Mouse (Mus musculus): Measurements from ENCODE around the gene Arrdc4. TPM values are rescaled to one million over a fixed set of nuclear protein-coding genes. Genes with fewer than 3 reads are reported as not detected.

Gene Arrdc4
- 1 to 10 TPM; 7.4 to 9.8 TPM for total RNA-seq (2021)
- long read RNA-seq, experiment 1, partial matches to known transcripts = 1 of 9 reads
- long read RNA-seq, experiment 1, other reads (novel, unspliced or antisense) = 2 of 9 reads
- long read RNA-seq, experiment 2, partial matches to known transcripts = 0 of 7 reads
- long read RNA-seq, experiment 2, other reads (novel, unspliced or antisense) = 2 of 7 reads

GRCm38 (mm10) chr7:68748761-68749635 is at the start of gene Arrdc4:
Gene Arrdc4, minus strand, starts transcription at chr7:68749241.
- peak; percentile 99 to 100 for DNase-seq

DNA sequence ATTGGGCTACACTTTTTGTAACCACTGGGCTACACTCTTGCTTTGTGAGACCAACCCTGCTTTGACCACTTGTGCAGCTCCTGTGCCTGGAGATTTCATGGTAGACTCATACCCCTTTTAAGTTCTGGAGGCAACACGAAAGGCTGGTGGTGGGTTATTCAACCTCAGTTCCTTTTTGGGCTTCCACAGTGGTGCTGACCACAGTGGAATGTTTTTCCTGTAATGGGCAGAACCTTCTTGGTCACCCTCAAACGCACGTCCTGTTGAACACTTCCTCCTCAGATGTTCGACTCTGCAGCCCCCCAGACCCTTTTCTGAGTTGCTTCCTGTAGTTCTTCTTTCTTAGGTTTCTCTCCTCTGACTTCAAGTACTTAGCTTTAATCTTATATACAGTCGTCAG is 46.5 kb upstream of the Arrdc4 start:
- peak; percentile 6 to 16 for DNase-seq

GRCm38 (mm10) chr7:68788711-68789110 is 39.7 kb upstream of the Arrdc4 start:
- peak; percentile 5 to 10 for DNase-seq

GRCm38 (mm10) chr7:68771757-68772094 is 22.7 kb upstream of the Arrdc4 start:
- DNase-seq = no peak

DNA sequence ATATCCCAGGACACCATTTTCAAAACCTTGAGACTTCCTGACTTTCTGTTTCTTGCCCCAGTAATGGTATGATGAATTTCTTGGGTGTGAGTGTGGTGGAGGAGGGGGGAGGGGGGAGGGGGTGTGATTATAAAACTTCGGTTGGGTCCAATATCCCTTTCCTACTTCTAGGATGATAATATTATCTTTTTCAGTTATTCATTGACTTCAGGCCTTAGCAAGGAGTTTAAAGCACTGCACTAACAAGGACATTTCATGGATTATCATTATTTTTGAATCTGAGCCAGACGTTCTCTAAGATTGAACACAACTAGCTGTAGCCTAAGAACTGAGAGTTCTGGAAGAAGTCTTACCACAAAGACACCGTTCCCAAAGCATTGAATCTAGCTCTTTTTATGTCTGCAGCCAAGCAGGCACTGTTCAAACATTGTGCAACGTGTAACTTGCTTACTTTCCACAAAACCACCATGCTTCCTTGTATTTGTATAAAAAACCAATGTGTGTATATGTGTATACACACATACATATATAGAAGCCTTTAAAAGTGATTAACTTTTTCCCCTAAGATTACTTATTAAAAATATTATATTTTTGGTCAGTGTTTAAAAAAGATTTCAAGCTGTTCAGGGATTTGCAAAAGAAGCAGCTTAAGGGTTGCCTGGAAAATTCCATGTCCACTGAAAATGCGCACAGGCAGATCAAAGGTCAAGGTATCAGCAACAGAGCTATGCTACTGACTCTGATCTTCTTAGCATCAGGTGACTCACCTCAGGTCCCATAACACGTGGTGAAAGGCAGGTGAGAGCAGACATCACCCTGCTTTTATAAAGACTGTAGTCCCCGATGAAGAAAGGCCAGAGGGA is 22.1 kb upstream of the Arrdc4 start:
- no peak for DNase-seq

GRCm38 (mm10) chr7:68765926-68766325 is 16.9 kb upstream of the Arrdc4 start:
- DNase-seq = no peak

- DNase-seq = no peak
Measured at GRCm38 (mm10) chr7:68759148-68759724, 10.2 kb upstream of the Arrdc4 start.

GRCm38 (mm10) chr7:68756656-68757204 is 7.7 kb upstream of the Arrdc4 start:
- peak in 1 of 2 experiments; percentile 12 for DNase-seq

GRCm38 (mm10) chr7:68749919-68750318 is 878 bp upstream of the Arrdc4 start:
- peak; percentile 43 to 51 for DNase-seq

- DNase-seq = peak; percentile 36 to 62
Measured at GRCm38 (mm10) chr7:68748361-68748760, 680 bp downstream of the Arrdc4 start.

DNA sequence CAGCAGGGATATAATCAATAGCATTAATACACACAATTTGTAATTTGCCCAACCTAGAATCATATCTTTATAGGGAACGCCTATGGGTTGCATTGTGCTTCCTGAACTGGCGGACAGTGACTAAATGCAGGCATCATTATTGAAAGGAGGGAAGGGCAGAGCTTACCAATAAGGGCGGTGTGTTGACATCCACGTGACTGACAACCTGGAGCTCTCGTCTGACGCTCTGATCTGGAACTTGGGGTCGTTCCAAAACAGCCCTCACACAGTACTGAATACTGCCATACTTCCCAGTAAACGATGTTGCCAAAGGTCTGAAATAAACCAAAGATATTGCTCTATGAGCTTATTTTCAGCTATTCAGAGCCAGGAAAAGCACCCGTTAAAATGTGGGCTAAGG is 4.4 kb downstream of the Arrdc4 start:
- DNase-seq = peak in 1 of 2 experiments; percentile 7

- no peak for DNase-seq
Measured at GRCm38 (mm10) chr7:68744206-68744605, 4.8 kb downstream of the Arrdc4 start.

GRCm38 (mm10) chr7:68740763-68741162 is 8.3 kb downstream of the Arrdc4 start:
- DNase-seq = no peak

- DNase-seq = peak in 1 of 2 experiments; percentile 19
Measured at GRCm38 (mm10) chr7:68738676-68739399, 10.2 kb downstream of the Arrdc4 start.

- no peak for DNase-seq
Measured at GRCm38 (mm10) chr7:68726380-68726779, 22.7 kb downstream of the Arrdc4 start.

GRCm38 (mm10) chr7:68724711-68725110 is 24.3 kb downstream of the Arrdc4 start:
- no peak for DNase-seq

DNA sequence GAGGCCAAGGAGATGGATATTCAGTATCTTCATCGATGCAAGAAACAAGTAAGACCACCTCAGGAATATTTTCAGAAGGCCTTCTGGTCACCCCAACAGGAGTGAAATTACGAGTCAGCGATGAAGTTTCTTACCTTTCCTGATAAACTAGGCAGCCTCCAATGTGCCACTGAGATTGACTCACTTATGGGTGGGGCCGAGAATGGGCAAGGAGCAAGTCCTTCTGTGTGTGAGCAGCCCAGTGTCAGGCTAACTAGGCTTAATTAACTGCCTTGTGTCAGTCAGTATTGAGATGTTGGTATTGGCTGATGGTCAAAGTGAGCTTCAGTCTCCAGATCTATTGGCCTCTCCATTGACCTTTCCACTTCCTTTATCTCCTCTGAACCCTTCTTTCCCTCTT is 27.5 kb downstream of the Arrdc4 start:
- no peak for DNase-seq

- peak in 1 of 2 experiments; percentile 16 for DNase-seq
Measured at GRCm38 (mm10) chr7:68717988-68718387, 31.1 kb downstream of the Arrdc4 start.

- peak; percentile 70 to 72 for DNase-seq
Measured at GRCm38 (mm10) chr7:68717498-68717897, 31.5 kb downstream of the Arrdc4 start.

DNA sequence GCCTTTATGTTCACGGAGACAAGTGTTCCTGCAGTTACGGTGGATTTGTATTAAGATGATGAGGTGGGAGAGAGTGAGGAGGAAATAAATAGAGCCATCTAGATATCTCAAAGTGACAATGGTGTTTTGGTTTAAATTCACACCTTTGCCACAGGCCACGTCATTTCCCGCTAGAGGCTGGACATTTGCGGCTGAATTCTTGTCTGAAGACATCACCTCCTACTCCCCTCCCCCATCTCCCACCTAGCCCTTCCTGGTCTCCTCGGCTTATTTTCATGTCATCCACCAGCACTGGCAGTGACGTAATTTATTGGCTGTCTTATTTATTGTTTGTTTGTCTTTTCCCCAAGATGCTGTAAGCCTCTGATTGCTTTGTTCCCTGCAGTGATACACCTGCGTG is 32.1 kb downstream of the Arrdc4 start:
- DNase-seq = peak in 1 of 2 experiments; percentile 19

DNA sequence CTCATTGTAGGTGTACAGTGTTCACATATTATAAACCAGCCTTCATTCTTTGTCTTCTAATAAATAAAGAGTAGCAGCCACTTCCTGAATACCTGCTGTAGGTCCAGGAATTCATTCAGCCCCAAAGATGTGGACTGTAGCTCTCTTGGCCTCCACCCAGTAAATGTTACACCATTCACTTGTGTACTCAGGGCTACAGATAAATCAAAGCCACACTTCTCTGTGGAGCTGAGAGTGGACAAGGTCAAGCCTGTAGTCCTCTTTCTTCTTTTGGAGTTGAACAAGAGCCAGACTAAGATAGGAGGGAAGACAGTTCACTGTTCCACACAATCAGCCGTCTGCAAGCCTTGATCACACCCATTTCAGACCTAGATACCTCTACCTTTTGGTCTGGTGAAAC is 36.1 kb downstream of the Arrdc4 start:
- DNase-seq = no peak

Data from heart, adult 18-20 months (tissue).